ENCODE assay signal across 31 mouse cellular contexts in genomic region chr7:126408686-126409085, GRCm38 (mm10). TPM values are rescaled to one million over a fixed set of nuclear protein-coding genes. Genes with fewer than 3 reads are reported as not detected.
"Had no signal": no experiment of that assay in that cellular context is flagged by ENCODE, and none has a peak within 500 bp of the region (broad histone marks: within the 10 kb centered on the region; RNA-seq: fewer than 3 reads in every experiment).

No protein-coding gene starts in this region.

- H3K27ac ChIP-seq: heart, embryonic 10.5 days; hindbrain, embryonic 10.5 days; hindbrain, embryonic 12.5 days; intestine, embryonic 15.5 days; kidney, embryonic 15.5 days; layer of hippocampus, adult 2 months; left cerebral cortex, adult 2 months; limb, embryonic 10.5 days; limb, embryonic 12.5 days; liver, embryonic 13.5 days; liver, embryonic 15.5 days had no signal

- H3K4me2 ChIP-seq: heart, embryonic 12.5 days; hindbrain, embryonic 12.5 days; intestine, embryonic 15.5 days; kidney, embryonic 15.5 days; limb, embryonic 12.5 days; liver, embryonic 11.5 days; liver, embryonic 13.5 days; liver, embryonic 15.5 days had no signal

- H3K4me3 ChIP-seq: heart, embryonic 10.5 days; heart, embryonic 12.5 days; hindbrain, embryonic 10.5 days; hindbrain, embryonic 12.5 days; intestine, embryonic 15.5 days; kidney, embryonic 15.5 days; layer of hippocampus, adult 2 months; left cerebral cortex, adult 2 months; limb, embryonic 10.5 days; limb, embryonic 12.5 days; liver, embryonic 13.5 days; liver, embryonic 15.5 days had no signal

- H3K4me1 ChIP-seq: heart, embryonic 10.5 days; heart, embryonic 12.5 days; hindbrain, embryonic 10.5 days; hindbrain, embryonic 12.5 days; intestine, embryonic 15.5 days; kidney, embryonic 15.5 days; limb, embryonic 10.5 days; limb, embryonic 12.5 days; liver, embryonic 13.5 days; liver, embryonic 15.5 days had no signal

- H3K9ac ChIP-seq: heart, embryonic 12.5 days; hindbrain, embryonic 12.5 days; intestine, embryonic 15.5 days; kidney, embryonic 15.5 days; limb, embryonic 12.5 days; liver, embryonic 13.5 days; liver, embryonic 15.5 days; liver, postnatal 0 days had no signal

- H3K9me3 ChIP-seq: heart, embryonic 10.5 days; heart, embryonic 12.5 days; hindbrain, embryonic 10.5 days; hindbrain, embryonic 12.5 days; intestine, embryonic 15.5 days; kidney, embryonic 15.5 days; limb, embryonic 10.5 days; limb, embryonic 12.5 days; liver, embryonic 13.5 days; liver, embryonic 15.5 days had no signal

- DNase-seq: gastrocnemius, postnatal 10 days; gastrocnemius, postnatal 25 days; heart, adult 18-20 months; heart, postnatal 10 days; heart, postnatal 4 days; kidney, adult 18-20 months; kidney, adult 8-10 months; kidney, postnatal 14 days; liver; liver, embryonic 13.5 days; liver, postnatal 0 days had no signal

- H3K36me3 ChIP-seq: heart, embryonic 10.5 days; heart, embryonic 12.5 days; hindbrain, embryonic 10.5 days; hindbrain, embryonic 12.5 days; intestine, embryonic 15.5 days; kidney, embryonic 15.5 days; limb, embryonic 10.5 days; limb, embryonic 12.5 days; liver, embryonic 13.5 days; liver, embryonic 15.5 days had no signal

- H3K27me3 ChIP-seq: hindbrain, embryonic 12.5 days; kidney, embryonic 15.5 days had no signal

- ATAC-seq: hindbrain, embryonic 16.5 days; inflammation-experienced regulatory T-cells, adult 6 months; intestine, embryonic 15.5 days; intestine, postnatal 0 days; liver, postnatal 0 days had no signal

RNA-seq across cellular contexts. Expression of gene Cd19, which starts 6.0 kb away (rescaled TPM):
- total RNA-seq: granulocyte monocyte progenitor cell, adult 5-6 weeks; layer of hippocampus, adult 2 months; layer of hippocampus, postnatal 25 days; left cerebral cortex, adult 2 months; left cerebral cortex, postnatal 14 days; left cerebral cortex, postnatal 36 days had no signal
- polyA plus RNA-seq: heart, embryonic 10.5 days; heart, embryonic 12.5 days; heart, embryonic 14.5 days; hindbrain, embryonic 10.5 days; hindbrain, embryonic 12.5 days; hindbrain, embryonic 16.5 days; intestine, embryonic 15.5 days; limb, embryonic 10.5 days; limb, embryonic 12.5 days; liver, embryonic 11.5 days had no signal
